Mouse (Mus musculus) B cell, adult 67 days (primary cell): ENCODE results near the gene Zkscan17. TPM values are rescaled to one million over a fixed set of nuclear protein-coding genes. Genes with fewer than 3 reads are reported as not detected.

Experiments
- total RNA-seq, 2 experiments: library from RNA; stranded (reverse); gene quantifications; 4 replicates each; pipeline ENCODE4 v1.2.4; 2023

Gene Zkscan17
- total RNA-seq, result 10 to 100 TPM; 16.3 to 20.3 TPM

GRCm38 (mm10) chr11:59526472-59527080, at the start of gene Zkscan17:
TSS of gene Zkscan17 (minus strand) at chr11:59526751.

GRCm38 (mm10) chr11:59576135-59576534, 49.6 kb upstream of the Zkscan17 start, which contains the start of gene Olfr222:
TSS of gene Olfr222 (minus strand) at chr11:59576235.

GRCm38 (mm10) chr11:59541324-59541723, 14.8 kb upstream of the Zkscan17 start, which contains the start of gene Nlrp3:
TSS of gene Nlrp3 (plus strand) at chr11:59541568.

GRCm38 (mm10) chr11:59472326-59472677, 54.2 kb downstream of the Zkscan17 start, which contains the start of gene Zfp867:
TSS of gene Zfp867 (minus strand) at chr11:59472474.

GRCm38 (mm10) chr11:59451086-59451485, 75.5 kb downstream of the Zkscan17 start, which contains the start of gene Snap47:
TSS of gene Snap47 (minus strand) at chr11:59451186.

GRCm38 (mm10) chr11:59449741-59450229, 76.8 kb downstream of the Zkscan17 start, which contains the start of gene Jmjd4:
TSS of gene Jmjd4 (plus strand) at chr11:59450045.

Other genes starting within 250 kb of the Zkscan17 start
- gene Wnt3a, start 236.0 kb downstream of the Zkscan17 start, total RNA-seq, result not detected
- gene Wnt9a, start 219.8 kb downstream of the Zkscan17 start, total RNA-seq, result not detected
- not detected for gene Prss38, start 151.1 kb downstream of the Zkscan17 start, total RNA-seq
- gene Jmjd4, start 76.7 kb downstream of the Zkscan17 start, total RNA-seq, result 10 to 100 TPM; 12.6 to 15.7 TPM
- 10 to 100 TPM; 12.3 to 26.1 TPM for gene Snap47, start 75.6 kb downstream of the Zkscan17 start, total RNA-seq
- gene Zfp867, start 54.3 kb downstream of the Zkscan17 start, total RNA-seq, result 1 to 10 TPM; 4.1 to 5.3 TPM
- gene Nlrp3, start 14.8 kb upstream of the Zkscan17 start, total RNA-seq, result under 1 TPM; 0.23 to 0.56 TPM
- gene Olfr222, start 49.5 kb upstream of the Zkscan17 start, total RNA-seq, result not detected
- gene Olfr223, start 66.5 kb upstream of the Zkscan17 start, total RNA-seq, result not detected
- gene Mprip, start 134.6 kb upstream of the Zkscan17 start, total RNA-seq, result 100 to 1,000 TPM; 102 to 110 TPM